Mouse (Mus musculus) cerebellum, postnatal 4 days (tissue): ENCODE measurements around the gene Gpha2.
A peak's percentile ranks its signal among the peaks of the same experiment; 100 is the strongest.

Experiments
- DNase-seq, 2 experiments: peaks; one replicate each; pipeline ENCODE4 v3.0.0; 2022; ENCODE audit warnings: low spot score in 2 of 2, mixed read lengths in 1 of 2

Gene Gpha2

GRCm38 (mm10) chr19:6241274-6242107 lies 15.3 kb downstream of the Gpha2 start, which contains the start of gene Atg2a:
Gene Atg2a, plus strand, starts transcription at chr19:6241668.
- DNase-seq = peak; percentile 94 to 97

- DNase-seq = no peak
Measured at GRCm38 (mm10) chr19:6242281-6242680, 16.1 kb downstream of the Gpha2 start.

- DNase-seq = no peak
Measured at GRCm38 (mm10) chr19:6243226-6243625, 17.0 kb downstream of the Gpha2 start.

GRCm38 (mm10) chr19:6245806-6246205 lies 19.6 kb downstream of the Gpha2 start:
- DNase-seq = no peak

GRCm38 (mm10) chr19:6247526-6248300 lies 21.5 kb downstream of the Gpha2 start:
- DNase-seq = no peak

- no peak for DNase-seq
Measured at GRCm38 (mm10) chr19:6253021-6253420, 26.8 kb downstream of the Gpha2 start.

- DNase-seq = no peak
Measured at GRCm38 (mm10) chr19:6260428-6260827, 34.2 kb downstream of the Gpha2 start.

GRCm38 (mm10) chr19:6260946-6261345 lies 34.8 kb downstream of the Gpha2 start:
- DNase-seq = no peak

- DNase-seq = no peak
Measured at GRCm38 (mm10) chr19:6261379-6261778, 35.2 kb downstream of the Gpha2 start.

GRCm38 (mm10) chr19:6262222-6262621 lies 36.0 kb downstream of the Gpha2 start:
- DNase-seq = peak; percentile 67 to 85

- DNase-seq = no peak
Measured at GRCm38 (mm10) chr19:6262839-6263433, 36.8 kb downstream of the Gpha2 start.

GRCm38 (mm10) chr19:6264200-6264599 lies 38.0 kb downstream of the Gpha2 start:
- DNase-seq = no peak

GRCm38 (mm10) chr19:6264945-6265344 lies 38.8 kb downstream of the Gpha2 start:
- no peak for DNase-seq

GRCm38 (mm10) chr19:6265727-6266182 lies 39.6 kb downstream of the Gpha2 start:
- DNase-seq = no peak

- DNase-seq = peak in 1 of 2 experiments; percentile 52
Measured at GRCm38 (mm10) chr19:6267306-6268169, 41.4 kb downstream of the Gpha2 start.

- DNase-seq = peak; percentile 83 to 90
Measured at GRCm38 (mm10) chr19:6268170-6268528, 42.0 kb downstream of the Gpha2 start.

- DNase-seq = no peak
Measured at GRCm38 (mm10) chr19:6268670-6269132, 42.5 kb downstream of the Gpha2 start.

GRCm38 (mm10) chr19:6269798-6270475 lies 43.8 kb downstream of the Gpha2 start:
- no peak for DNase-seq

GRCm38 (mm10) chr19:6270661-6271060 lies 44.5 kb downstream of the Gpha2 start:
- no peak for DNase-seq

- DNase-seq = no peak
Measured at GRCm38 (mm10) chr19:6271206-6271605, 45.0 kb downstream of the Gpha2 start.

GRCm38 (mm10) chr19:6272053-6272452 lies 45.9 kb downstream of the Gpha2 start:
- no peak for DNase-seq
